In genomic region chr11:99574106-99574505, GRCm38 (mm10) we compare ENCODE assay signal across 8 mouse cellular contexts. TPM values are rescaled to one million over a fixed set of nuclear protein-coding genes. Genes with fewer than 3 reads are reported as not detected.
A peak's percentile ranks its signal among the peaks of the same experiment; 100 is the strongest.
DNase-seq lines count a peak whose midpoint lies in the region; ATAC-seq and TF ChIP-seq lines count a peak whose summit lies in the region.

No protein-coding gene starts in this region.

- no peak overlapping the region for H3K9ac ChIP-seq in intestine, embryonic 14.5 days (ENCODE audit: low read length)
- peak overlapping the region; percentile 34; the same call in 1 of the 2 replicates for H3K9ac ChIP-seq in midbrain, embryonic 13.5 days (replicated peaks)

- no peak for ATAC-seq in intestine, embryonic 14.5 days (replicated peaks; ENCODE audit: low FRiP score, low TSS enrichment, low read depth)
- ATAC-seq in midbrain, embryonic 13.5 days: peak; percentile 81
- ATAC-seq in monocyte, adult 5-6 weeks (replicated peaks; ENCODE audit: insufficient number of reproducible peaks, low FRiP score, low TSS enrichment, poor library complexity, severe bottlenecking): no peak

- peak; percentile 50 to 86 for DNase-seq in adrenal gland, adult (ENCODE audit: inconsistent age in 2 of 2, low spot score in 1 of 2)
- peak; percentile 66 to 81 for DNase-seq in cerebellum, postnatal 25 days
- peak; percentile 59 for DNase-seq in gastrocnemius, adult 2 months
- peak; percentile 84 for DNase-seq in intestine, embryonic 14.5 days (ENCODE audit: low spot score)
- peak; percentile 54 to 66 for DNase-seq in left cerebral cortex, postnatal 25 days (ENCODE audit: low spot score in 2 of 2)
- peak in 1 of 2 experiments; percentile 27 for DNase-seq in spleen, adult 2 months (ENCODE audit: low read depth in 1 of 2, low spot score in 2 of 2)

- no peaks in the 10 kb centered on the region for H3K9me3 ChIP-seq in intestine, embryonic 14.5 days (ENCODE audit: control insufficient read depth, low read length)
- no peaks in the 10 kb centered on the region for H3K9me3 ChIP-seq in midbrain, embryonic 13.5 days

- intact Hi-C loops in gastrocnemius, adult 2 months (cut with DNase I): loop anchor here (10.0 kb wide), 1 partner anchor 109 kb away; no protein-coding TSS in a partner anchor
- intact Hi-C loops in left cerebral cortex, postnatal 25 days (cut with DNase I): loop anchor here (10.0 kb wide), 2 partner anchors 189 to 431 kb away; partner anchors contain the start of gene Krt10

- no peaks in the 10 kb centered on the region for H3K27me3 ChIP-seq in intestine, embryonic 14.5 days (replicated peaks; ENCODE audit: control insufficient read depth, insufficient read depth, low read length)
- no peaks in the 10 kb centered on the region for H3K27me3 ChIP-seq in midbrain, embryonic 13.5 days
- H3K27me3 ChIP-seq in spleen, adult 2 months (ENCODE audit: control insufficient read depth, insufficient read depth, low read length): no peaks in the 10 kb centered on the region

- no peak for TF ChIP-seq POLR2A in spleen, adult 2 months (IDR thresholded peaks at IDR 0.05; ENCODE audit: low read depth, low read length)

- no peaks in the 10 kb centered on the region for H3K36me3 ChIP-seq in intestine, embryonic 14.5 days (ENCODE audit: control insufficient read depth, insufficient read depth, low read length)
- no peaks in the 10 kb centered on the region for H3K36me3 ChIP-seq in midbrain, embryonic 13.5 days
- no peaks in the 10 kb centered on the region for H3K36me3 ChIP-seq in spleen, adult 2 months (ENCODE audit: control insufficient read depth, insufficient read depth, low read length)

- H3K27ac ChIP-seq in gastrocnemius, adult 2 months: no peak overlapping the region
- H3K27ac ChIP-seq in intestine, embryonic 14.5 days (ENCODE audit: low read depth): no peak overlapping the region
- no peak overlapping the region for H3K27ac ChIP-seq in midbrain, embryonic 13.5 days
- no peak overlapping the region for H3K27ac ChIP-seq in spleen, adult 2 months (ENCODE audit: insufficient read depth, low read length)

- peak overlapping the region; percentile 28 for H3K4me2 ChIP-seq in intestine, embryonic 14.5 days (ENCODE audit: low read length)
- peak overlapping the region; percentile 44 for H3K4me2 ChIP-seq in midbrain, embryonic 13.5 days (replicated peaks)

- TF ChIP-seq CTCF in gastrocnemius, adult 2 months (IDR thresholded peaks at IDR 0.05): peak; percentile 87
- peak; percentile 53; the same call in 1 of the 2 replicates for TF ChIP-seq CTCF in spleen, adult 2 months (IDR thresholded peaks at IDR 0.05; ENCODE audit: extremely low read depth, insufficient read depth, insufficient read length, insufficient replicate concordance)

- H3K4me3 ChIP-seq in gastrocnemius, adult 2 months: peak overlapping the region; percentile 19; the same call in 1 of the 2 replicates
- H3K4me3 ChIP-seq in intestine, embryonic 14.5 days (ENCODE audit: low read depth, low read length): no peak overlapping the region
- no peak overlapping the region; the same call in 1 of the 2 replicates for H3K4me3 ChIP-seq in midbrain, embryonic 13.5 days (replicated peaks)
- no peak overlapping the region for H3K4me3 ChIP-seq in spleen, adult 2 months (ENCODE audit: extremely low read depth, insufficient read depth, insufficient read length)

- 2% methylated on average over 7 of the region's 7 CpGs for WGBS in intestine, embryonic 14.5 days
- 3% methylated on average over 7 of the region's 7 CpGs for WGBS in midbrain, embryonic 13.5 days
- WGBS in spleen, adult 2 months: 2% methylated on average over 7 of the region's 7 CpGs

- no peaks in the 10 kb centered on the region for H3K4me1 ChIP-seq in intestine, embryonic 14.5 days (replicated peaks; ENCODE audit: control insufficient read depth, insufficient read depth, low read length)
- no peaks in the 10 kb centered on the region for H3K4me1 ChIP-seq in midbrain, embryonic 13.5 days (replicated peaks)
- H3K4me1 ChIP-seq in spleen, adult 2 months (ENCODE audit: control insufficient read depth, insufficient read depth, insufficient read length): no peaks in the 10 kb centered on the region; the same call in 1 of the 2 replicates

RNA-seq across cellular contexts. Expression of gene Krtap1-5, which starts 6.7 kb away (rescaled TPM):
- not detected for total RNA-seq in gastrocnemius, adult 2 months (2021)
- not detected in 2 replicates for polyA plus RNA-seq in intestine, embryonic 14.5 days (2014; fragmentation: Nextera tagmentation; extraction: Ambion mirVana)
- total RNA-seq in left cerebral cortex, postnatal 25 days (2021): not detected
- polyA plus RNA-seq in midbrain, embryonic 13.5 days (2015; fragmentation: Nextera tagmentation; extraction: Ambion mirVana): not detected in 2 replicates
- not detected in 2 replicates for polyA plus RNA-seq in spleen, adult 2 months (2012; rRNA removed)
- total RNA-seq in monocyte, adult 5-6 weeks (2017): not detected in 3 replicates

RNA-seq across cellular contexts. Expression of gene Krtap3-1, which starts 7.7 kb away (rescaled TPM):
- not detected for total RNA-seq in gastrocnemius, adult 2 months (2021)
- polyA plus RNA-seq in intestine, embryonic 14.5 days (2014; fragmentation: Nextera tagmentation; extraction: Ambion mirVana): not detected in 2 replicates
- total RNA-seq in left cerebral cortex, postnatal 25 days (2021): not detected
- polyA plus RNA-seq in midbrain, embryonic 13.5 days (2015; fragmentation: Nextera tagmentation; extraction: Ambion mirVana): not detected in 2 replicates
- polyA plus RNA-seq in spleen, adult 2 months (2012; rRNA removed): not detected in 2 replicates
- total RNA-seq in monocyte, adult 5-6 weeks (2017): not detected in 3 replicates

RNA-seq across cellular contexts. Expression of gene Krtap1-4, which starts 9.3 kb away (rescaled TPM):
- total RNA-seq in gastrocnemius, adult 2 months (2021): not detected
- polyA plus RNA-seq in intestine, embryonic 14.5 days (2014; fragmentation: Nextera tagmentation; extraction: Ambion mirVana): not detected in 2 replicates
- total RNA-seq in left cerebral cortex, postnatal 25 days (2021): not detected
- polyA plus RNA-seq in midbrain, embryonic 13.5 days (2015; fragmentation: Nextera tagmentation; extraction: Ambion mirVana): not detected in 2 replicates
- polyA plus RNA-seq in spleen, adult 2 months (2012; rRNA removed): not detected in 2 replicates
- not detected in 3 replicates for total RNA-seq in monocyte, adult 5-6 weeks (2017)

RNA-seq across cellular contexts. Expression of gene Gm11939, which starts 14.8 kb away (rescaled TPM):
- not detected for total RNA-seq in gastrocnemius, adult 2 months (2021)
- not detected in 2 replicates for polyA plus RNA-seq in intestine, embryonic 14.5 days (2014; fragmentation: Nextera tagmentation; extraction: Ambion mirVana)
- total RNA-seq in left cerebral cortex, postnatal 25 days (2021): not detected
- not detected in 2 replicates for polyA plus RNA-seq in midbrain, embryonic 13.5 days (2015; fragmentation: Nextera tagmentation; extraction: Ambion mirVana)
- not detected in 2 replicates for polyA plus RNA-seq in spleen, adult 2 months (2012; rRNA removed)
- total RNA-seq in monocyte, adult 5-6 weeks (2017): not detected in 3 replicates

RNA-seq across cellular contexts. Expression of gene Krtap1-3, which starts 17.0 kb away (rescaled TPM):
- not detected for total RNA-seq in gastrocnemius, adult 2 months (2021)
- not detected in 2 replicates for polyA plus RNA-seq in intestine, embryonic 14.5 days (2014; fragmentation: Nextera tagmentation; extraction: Ambion mirVana)
- not detected for total RNA-seq in left cerebral cortex, postnatal 25 days (2021)
- not detected in 2 replicates for polyA plus RNA-seq in midbrain, embryonic 13.5 days (2015; fragmentation: Nextera tagmentation; extraction: Ambion mirVana)
- polyA plus RNA-seq in spleen, adult 2 months (2012; rRNA removed): not detected in 2 replicates
- total RNA-seq in monocyte, adult 5-6 weeks (2017): not detected in 3 replicates
